Mouse (Mus musculus) frontal cortex, postnatal 36 days (tissue): ENCODE measurements around the gene Def6.
A peak's percentile ranks its signal among the peaks of the same experiment; 100 is the strongest.

Source experiments
- DNase-seq, 2 experiments: peaks; one replicate each; pipeline ENCODE4 v3.0.0; 2022; ENCODE audit warnings: low spot score in 2 of 2

The Def6 gene

GRCm38 (mm10) chr17:28240846-28241245, 33.3 kb downstream of the Def6 start:
- no peak for DNase-seq

DNA sequence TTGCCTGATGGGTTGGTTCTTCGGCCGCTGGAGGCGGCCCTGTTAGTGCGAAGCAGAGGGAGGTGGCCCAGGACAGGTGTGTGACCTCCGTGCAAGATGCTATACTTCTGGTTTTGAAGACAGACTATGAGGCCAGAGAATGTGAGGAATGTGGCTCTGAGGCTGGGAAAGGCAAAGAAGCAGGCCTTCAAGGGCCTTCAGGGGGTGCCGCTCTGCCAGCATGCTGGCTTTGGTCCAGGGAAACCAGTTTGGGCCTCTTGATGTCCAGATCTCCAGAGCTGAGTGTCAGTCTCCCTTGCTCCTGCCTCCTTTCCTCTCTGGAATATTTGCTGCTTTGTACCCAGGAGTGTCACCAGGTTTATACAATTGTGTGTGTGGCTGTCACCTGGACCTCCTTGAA, 34.7 kb downstream of the Def6 start:
- no peak for DNase-seq

GRCm38 (mm10) chr17:28244214-28244613, 36.6 kb downstream of the Def6 start:
- no peak for DNase-seq

DNA sequence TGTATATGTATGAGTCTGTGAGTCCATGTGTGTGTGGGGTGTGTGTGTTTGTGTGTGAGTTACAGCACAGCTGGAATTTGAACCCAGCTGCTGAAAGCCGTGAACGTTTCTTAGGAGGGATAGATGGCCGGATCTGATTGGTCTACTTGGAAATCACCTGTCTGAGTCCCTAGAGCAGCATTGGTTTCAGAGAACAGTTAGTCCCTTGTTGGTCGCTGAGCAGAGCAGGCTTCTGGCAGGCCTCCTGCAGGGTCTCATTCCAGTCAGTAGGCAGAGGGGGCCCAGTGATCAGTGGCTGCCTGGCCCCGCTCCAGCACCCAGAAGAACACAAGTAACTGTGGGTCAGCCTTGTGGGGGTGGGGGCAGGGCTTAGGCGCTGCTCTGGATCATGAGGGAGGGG, 37.1 kb downstream of the Def6 start:
- DNase-seq: no peak

DNA sequence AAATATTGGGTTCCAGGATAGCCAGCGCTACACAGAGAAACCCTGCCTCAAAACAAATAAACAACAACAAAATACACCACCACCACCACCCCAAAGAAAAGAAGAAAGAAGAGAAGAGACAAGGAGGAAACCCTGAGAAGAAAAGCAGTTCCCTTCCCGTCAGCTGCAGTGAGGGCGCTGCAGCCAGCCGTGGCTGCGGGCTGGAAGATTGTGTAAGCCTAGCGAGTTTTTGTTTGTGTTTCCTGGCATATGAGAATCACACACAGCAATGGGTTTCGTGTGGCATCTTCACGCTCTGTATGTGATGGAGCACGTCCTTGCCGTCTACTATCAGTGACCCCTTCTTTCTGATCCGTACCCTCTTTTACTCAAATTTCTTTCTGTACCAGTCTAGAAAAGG, 39.1 kb downstream of the Def6 start:
- no peak for DNase-seq

DNA sequence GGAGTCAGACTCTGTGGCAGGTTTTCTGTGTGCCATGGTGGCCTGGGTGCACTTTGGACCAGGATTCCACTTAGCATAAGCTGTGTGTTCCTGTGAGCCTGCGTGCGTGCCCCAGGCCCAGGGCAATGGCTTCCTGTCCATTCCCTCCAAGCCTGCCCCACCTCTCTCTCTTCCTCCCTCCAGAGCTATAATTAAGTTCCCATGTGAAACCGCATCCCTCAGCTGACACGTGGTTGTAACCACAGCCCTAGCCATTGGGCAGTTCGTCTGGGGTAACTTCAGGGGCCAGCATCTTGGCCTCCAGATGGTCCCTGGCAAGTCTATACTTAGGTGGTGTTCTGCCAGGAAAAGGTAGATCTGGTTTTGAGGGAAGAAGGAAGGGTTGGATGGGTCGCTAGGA, 40.0 kb downstream of the Def6 start:
- DNase-seq: no peak

GRCm38 (mm10) chr17:28249062-28249461, 41.5 kb downstream of the Def6 start:
- DNase-seq: no peak

- no peak for DNase-seq
These were observed 44.2 kb downstream of the Def6 start for GRCm38 (mm10) chr17:28251579-28252280.

DNA sequence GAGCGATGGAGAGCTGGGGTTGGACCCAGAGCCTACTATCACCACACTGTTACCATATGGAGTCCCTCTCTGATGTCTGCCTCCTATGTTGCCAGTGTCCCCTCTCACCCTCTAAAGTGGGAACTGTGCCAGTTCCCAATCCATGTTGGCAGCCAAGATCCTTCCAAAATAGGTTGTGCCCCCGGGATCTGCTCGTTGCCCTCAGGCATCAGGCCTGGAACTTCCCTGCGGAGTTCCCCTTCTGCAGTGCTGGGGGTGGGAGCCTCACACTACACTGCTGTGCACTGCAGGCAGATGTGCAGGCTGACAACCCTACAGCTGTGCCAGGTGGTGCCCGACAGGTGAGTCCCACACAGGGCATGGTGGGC, 44.7 kb downstream of the Def6 start:
- no peak for DNase-seq

DNA sequence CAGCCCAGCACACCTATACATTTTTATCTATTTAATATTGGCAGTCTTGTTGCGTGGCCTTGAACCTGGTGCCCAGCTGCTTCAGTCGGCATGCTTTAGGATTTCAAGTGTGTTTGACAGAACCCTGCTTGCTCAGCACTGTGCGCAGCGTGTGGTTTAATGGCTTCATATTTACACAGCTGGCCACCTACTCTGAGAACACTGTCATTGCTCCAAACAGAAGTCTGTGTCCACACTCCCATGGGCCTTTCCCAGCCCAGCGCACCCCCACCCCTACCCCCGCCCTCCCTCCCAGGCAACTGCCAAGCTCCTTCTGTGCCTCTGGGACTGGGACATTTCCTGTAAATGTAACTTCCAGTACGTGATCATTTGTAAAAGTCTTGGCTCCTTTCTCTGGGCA, 45.6 kb downstream of the Def6 start:
- DNase-seq: no peak

DNA sequence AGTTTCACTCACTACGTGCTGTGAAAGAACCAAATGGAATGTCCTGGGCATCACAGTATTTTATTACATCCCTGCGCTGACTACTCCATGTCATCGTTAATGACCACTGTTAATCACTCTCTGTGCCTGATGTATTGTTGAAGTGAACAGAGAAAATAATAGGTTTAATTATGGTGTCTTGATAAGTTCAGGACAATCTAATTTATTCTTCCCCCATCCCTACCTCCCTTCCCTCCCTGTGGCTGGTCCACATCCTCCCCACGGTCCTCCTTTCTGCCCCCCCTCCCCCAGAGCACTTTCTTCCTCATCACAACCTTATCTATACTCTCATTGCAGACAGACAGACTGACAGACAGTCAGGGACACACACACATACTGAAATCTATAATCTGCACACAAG, 47.2 kb downstream of the Def6 start:
- no peak for DNase-seq

GRCm38 (mm10) chr17:28255651-28256050, 48.1 kb downstream of the Def6 start:
- DNase-seq: no peak

DNA sequence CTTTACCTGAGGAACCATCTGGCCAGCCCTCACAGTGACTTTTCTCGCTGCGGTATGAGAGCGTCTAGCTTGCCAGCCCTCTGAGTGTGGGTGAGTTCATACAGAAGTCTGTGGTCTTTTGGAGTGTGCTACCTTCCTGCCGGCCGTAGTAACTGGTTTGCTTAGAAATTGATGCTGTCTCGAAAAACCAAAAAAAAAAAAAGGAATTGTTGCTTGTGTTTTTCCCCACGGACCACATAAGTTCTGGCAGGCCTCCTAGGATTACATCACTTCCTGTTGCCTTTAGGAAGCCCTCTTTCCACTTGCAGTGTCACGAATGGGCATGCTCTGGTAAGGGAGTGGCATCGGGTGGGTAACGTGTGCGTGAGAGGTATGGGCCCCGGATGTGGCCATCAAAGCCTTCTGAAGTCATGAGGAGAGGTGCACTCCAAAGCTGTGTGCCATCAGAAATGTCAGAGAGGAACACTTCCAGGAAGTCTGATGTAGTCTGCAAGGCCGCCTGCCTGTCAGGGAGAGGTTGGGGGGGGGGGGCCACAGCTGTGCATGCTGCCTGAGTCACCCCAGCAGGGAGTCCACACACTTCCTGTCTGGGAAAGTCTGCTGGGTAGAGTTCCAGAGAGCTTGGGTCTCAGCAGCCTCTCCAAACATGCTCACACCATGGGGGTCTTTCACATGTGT, 49.2 kb downstream of the Def6 start:
- DNase-seq: no peak

DNA sequence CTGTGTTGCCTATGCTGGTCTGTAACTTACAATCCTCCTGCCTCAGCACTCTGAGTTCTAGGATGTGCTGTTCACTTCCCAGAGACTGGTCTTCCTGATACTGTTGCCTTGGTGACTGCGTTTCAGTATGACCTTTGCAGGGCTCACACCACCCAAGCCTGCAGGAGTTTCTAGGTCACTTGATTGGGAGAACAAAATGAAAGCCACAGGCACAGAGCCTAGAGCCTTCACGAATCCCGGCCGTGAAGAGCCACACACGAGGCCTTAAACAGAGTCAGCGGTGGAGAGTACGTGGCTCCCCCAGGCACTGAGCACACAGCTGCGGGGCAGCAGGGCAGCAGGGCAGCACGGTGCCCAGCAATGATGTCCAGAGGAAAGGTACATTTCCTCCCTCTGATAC, 50.7 kb downstream of the Def6 start:
- DNase-seq: no peak

GRCm38 (mm10) chr17:28259890-28260542, 52.4 kb downstream of the Def6 start:
- DNase-seq: no peak

DNA sequence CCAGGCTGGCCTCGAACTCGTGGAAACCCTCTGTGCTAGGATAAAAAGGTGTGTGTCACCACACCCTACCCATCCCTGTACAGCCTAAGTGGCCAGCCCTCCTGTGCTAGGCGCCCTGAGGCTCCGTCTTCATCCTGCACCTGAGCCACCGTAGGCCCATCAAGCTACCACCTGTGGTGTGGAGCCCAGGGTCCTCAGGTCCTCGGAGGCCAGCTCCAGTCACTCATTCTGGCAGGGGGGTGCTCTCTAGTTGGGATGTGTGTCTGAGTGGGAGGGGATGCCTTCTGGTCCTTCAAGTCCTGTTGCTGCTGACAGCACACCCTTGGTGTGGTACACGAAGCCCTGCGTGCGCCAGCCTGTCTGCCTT, 52.9 kb downstream of the Def6 start:
- DNase-seq: no peak

DNA sequence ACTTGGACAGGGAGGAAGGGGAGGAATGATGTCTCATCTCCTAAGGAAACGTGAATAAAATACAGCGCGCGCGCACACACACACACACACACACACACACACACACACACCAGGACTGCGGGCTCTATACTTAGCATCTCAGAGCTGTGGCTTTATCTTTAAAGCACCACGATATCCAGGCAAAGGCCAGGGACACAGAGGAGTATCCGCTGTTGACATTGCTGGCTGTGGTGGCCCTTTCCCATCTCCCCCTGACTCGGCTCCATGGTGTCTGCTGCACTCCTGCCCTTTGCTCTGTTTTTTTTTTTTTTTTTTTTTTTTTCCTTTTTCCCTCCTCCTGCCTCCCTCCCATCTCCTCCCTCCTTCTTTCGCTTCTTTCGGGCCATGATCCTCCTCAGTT, 54.2 kb downstream of the Def6 start:
- DNase-seq: no peak

- DNase-seq: peak in 1 of 2 experiments; percentile 50
These were observed 55.8 kb downstream of the Def6 start for GRCm38 (mm10) chr17:28263181-28263894.

DNA sequence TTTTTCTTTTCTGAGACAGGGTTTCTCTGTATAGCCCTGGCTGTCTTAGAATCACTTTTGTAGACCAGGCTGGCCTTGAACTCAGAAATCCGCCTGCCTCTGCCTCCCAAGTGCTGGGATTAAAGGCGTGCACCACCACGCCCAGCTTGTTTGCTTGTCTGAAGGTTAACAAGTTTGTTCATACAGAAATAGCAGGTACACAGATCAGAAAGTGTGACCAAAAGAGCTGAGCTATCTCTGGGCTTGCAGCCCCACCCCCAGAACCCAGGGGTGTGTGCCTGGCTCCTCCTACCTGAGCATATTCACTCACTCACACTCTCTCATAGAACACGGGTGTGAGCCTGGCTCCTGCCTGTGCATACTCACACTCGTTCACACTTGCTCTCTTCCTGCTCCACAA, 59.7 kb downstream of the Def6 start:
- DNase-seq: no peak

GRCm38 (mm10) chr17:28270165-28270564, 62.6 kb downstream of the Def6 start:
- no peak for DNase-seq

DNA sequence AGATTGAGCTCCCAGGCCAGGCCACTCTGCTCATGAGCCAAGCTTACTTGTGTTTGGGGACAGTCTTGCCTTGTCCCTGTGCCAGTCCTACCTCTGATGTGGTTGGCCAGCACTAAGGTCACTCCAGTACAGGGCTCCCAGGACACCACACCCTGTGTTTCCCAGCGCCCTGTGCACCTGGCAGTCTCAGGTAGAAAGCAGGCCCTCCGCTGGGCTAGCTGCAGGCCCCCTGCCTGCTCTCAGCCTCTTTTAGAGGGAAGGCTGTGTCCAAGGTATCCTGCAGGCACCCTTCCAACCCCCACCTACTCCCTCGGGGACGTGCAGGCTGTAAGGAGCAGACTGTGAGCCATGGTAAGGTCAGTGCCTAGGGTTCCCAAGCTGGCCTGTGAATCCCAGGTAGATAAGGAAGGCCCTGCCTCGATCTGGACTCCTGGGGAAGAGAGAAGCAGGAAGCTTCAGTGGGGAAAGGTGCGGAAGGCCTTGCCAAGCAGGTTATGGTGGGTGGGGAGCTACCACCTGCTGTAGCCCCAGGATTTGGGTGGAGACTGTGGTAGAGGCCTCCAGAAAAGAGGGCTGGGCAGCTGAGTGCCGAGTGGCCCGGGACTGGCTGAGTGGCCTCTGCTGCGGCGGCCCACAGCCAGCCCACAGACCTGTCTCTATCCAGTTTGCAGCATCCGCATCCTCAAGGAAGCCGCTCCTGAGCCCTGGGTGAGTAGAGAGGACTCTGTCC, 64.1 kb downstream of the Def6 start:
- no peak for DNase-seq

- DNase-seq: no peak
These were observed 64.7 kb downstream of the Def6 start for GRCm38 (mm10) chr17:28272281-28272680.
